Mouse (Mus musculus) stomach, postnatal 0 days (tissue): ENCODE data around the gene Bag6. TPM values are rescaled to one million over a fixed set of nuclear protein-coding genes. Genes with fewer than 3 reads are reported as not detected.

Source experiments
- ATAC-seq: fragments of 200-750 bp; cut with Nextera tagmentation; 2 replicates; pipeline ENCODE4 v1.8.0; 2017; ENCODE audit not compliant: low FRiP score, low TSS enrichment
- DNase-seq: peaks from one replicate; pipeline ENCODE4 v3.0.0-alpha.2; 2016; ENCODE audit warnings: low spot score
- H3K27ac ChIP-seq: fragments of 300-500 bp; sonication (generic); replicated peaks from 2 replicates; pipeline ENCODE4 v1.5.1; 2014; ENCODE audit warnings: mild to moderate bottlenecking, control low read depth
- H3K27me3 ChIP-seq: fragments of 300-500 bp; sonication (generic); 2 replicates; pipeline ENCODE4 v1.6.1; 2014; ENCODE audit warnings: low read length; ENCODE audit not compliant: control insufficient read depth, insufficient read depth
- H3K36me3 ChIP-seq: fragments of 300-500 bp; sonication (generic); 2 replicates; pipeline ENCODE4 v1.6.1; 2014; ENCODE audit warnings: low read length, mixed read lengths; ENCODE audit not compliant: control insufficient read depth, insufficient read depth
- H3K4me1 ChIP-seq: fragments of 300-500 bp; sonication (generic); replicated peaks from 2 replicates; pipeline ENCODE4 v1.6.1; 2014; ENCODE audit warnings: antibody characterized with exemption; ENCODE audit not compliant: control insufficient read depth, insufficient read depth
- H3K4me2 ChIP-seq: fragments of 300-500 bp; sonication (generic); replicated peaks from 2 replicates; pipeline ENCODE4 v1.6.1; 2014; ENCODE audit warnings: low read depth, mild to moderate bottlenecking, control low read depth, moderate library complexity
- H3K4me3 ChIP-seq: fragments of 300-500 bp; sonication (generic); 2 replicates; pipeline ENCODE4 v1.5.1; 2014; ENCODE audit warnings: low read depth, low read length, control low read depth
- H3K9ac ChIP-seq: fragments of 300-500 bp; sonication (generic); 2 replicates; pipeline ENCODE4 v1.6.1; 2014; ENCODE audit warnings: mild to moderate bottlenecking, low read length, control low read depth, mixed read lengths
- H3K9me3 ChIP-seq: fragments of 300-500 bp; sonication (generic); 2 replicates; pipeline ENCODE4 v1.6.1; 2016; ENCODE audit warnings: low read length; ENCODE audit not compliant: control insufficient read depth
- CTCF ChIP-seq: IDR thresholded peaks from 2 replicates; pipeline ENCODE4 v1.5.1; 2016; ENCODE audit warnings: antibody characterized with exemption, low read depth, mild to moderate bottlenecking, moderate library complexity
- EP300 ChIP-seq: optimal IDR thresholded peaks from 2 replicates; pipeline ENCODE3; 2016; ENCODE audit warnings: antibody characterized with exemption
- WGBS: fragments of 180-500 bp; shearing (Covaris S2); extraction: QIAGEN DNeasy Blood & Tissue Kit; methylation state at CpG from one replicate; pipeline ENCODE4 v1.1.7; 2014; 5-methylcytosine and 5-hydroxymethylcytosine counted together
- polyA plus RNA-seq: library from polyadenylated mRNA; unstranded; fragments of >200 nt; fragmentation: Nextera tagmentation; extraction: Ambion mirVana; gene quantifications from 2 replicates; pipeline ENCODE4 v1.2.1, GENCODE M21; 2015

Bag6 gene
- polyA plus RNA-seq, 1 experiment from 2014 or later: 28.1 TPM

- H3K4me2 ChIP-seq: no peak overlapping the region
- no peak for DNase-seq
- H3K9me3 ChIP-seq: no peaks in the 10 kb centered on the region
- WGBS: 56% methylated on average over 5 of the region's 5 CpGs
- no peak for ATAC-seq
- H3K27me3 ChIP-seq: no peaks in the 10 kb centered on the region
- no peak overlapping the region for H3K9ac ChIP-seq
- TF ChIP-seq EP300: no peak
- TF ChIP-seq CTCF: no peak
- H3K4me1 ChIP-seq: no peaks in the 10 kb centered on the region
- 0 out of 2 replicates have a peak overlapping the region, but pooled peaks have one; percentile 35 for H3K27ac ChIP-seq
- H3K4me3 ChIP-seq: no peak overlapping the region
- peaks cover 71% of the 10 kb centered on the region for H3K36me3 ChIP-seq
Observed at GRCm38 (mm10) chr17:35147922-35148639, 13.1 kb downstream of the Bag6 start.

- H3K27ac ChIP-seq: no peak overlapping the region
- no peak overlapping the region for H3K4me3 ChIP-seq
- WGBS: 94% methylated on average over 4 of the region's 4 CpGs
- H3K4me1 ChIP-seq: no peaks in the 10 kb centered on the region
- TF ChIP-seq EP300: no peak
- no peak for TF ChIP-seq CTCF
- no peaks in the 10 kb centered on the region for H3K27me3 ChIP-seq
- ATAC-seq (no peak), DNase-seq (no peak)
- H3K36me3 ChIP-seq: peaks cover 71% of the 10 kb centered on the region
- no peaks in the 10 kb centered on the region for H3K9me3 ChIP-seq
- H3K4me2 ChIP-seq: no peak overlapping the region
- no peak overlapping the region for H3K9ac ChIP-seq
Observed at GRCm38 (mm10) chr17:35152121-35152520, 17.1 kb downstream of the Bag6 start.

- no peaks in the 10 kb centered on the region for H3K27me3 ChIP-seq
- DNase-seq (no peak), ATAC-seq (no peak)
- no peak for TF ChIP-seq CTCF
- no peak for TF ChIP-seq EP300
- no peak overlapping the region for H3K9ac ChIP-seq
- WGBS: 87% methylated on average over 9 of the region's 9 CpGs
- H3K4me2 ChIP-seq: no peak overlapping the region
- no peak overlapping the region for H3K4me3 ChIP-seq
- H3K9me3 ChIP-seq: no peaks in the 10 kb centered on the region
- no peaks in the 10 kb centered on the region for H3K4me1 ChIP-seq
- peaks cover 74% of the 10 kb centered on the region for H3K36me3 ChIP-seq
- H3K27ac ChIP-seq: no peak overlapping the region
Observed at GRCm38 (mm10) chr17:35153077-35153476, 18.1 kb downstream of the Bag6 start.

- no peak for ATAC-seq
- H3K4me2 ChIP-seq: no peak overlapping the region
- no peak for TF ChIP-seq CTCF
- TF ChIP-seq EP300: no peak
- WGBS: 76% methylated on average over 4 of the region's 4 CpGs
- no peak overlapping the region for H3K27ac ChIP-seq
- H3K9me3 ChIP-seq: no peaks in the 10 kb centered on the region
- no peak overlapping the region for H3K9ac ChIP-seq
- H3K27me3 ChIP-seq: no peaks in the 10 kb centered on the region
- DNase-seq: no peak
- peaks cover 76% of the 10 kb centered on the region for H3K36me3 ChIP-seq
- H3K4me1 ChIP-seq: no peaks in the 10 kb centered on the region
- no peak overlapping the region for H3K4me3 ChIP-seq
Observed at GRCm38 (mm10) chr17:35153931-35154330, 19.0 kb downstream of the Bag6 start.

- Histone ChIP-seq H3K4me1 (no peaks in the 10 kb centered on the region), H3K4me2 (no peak overlapping the region), H3K36me3 (peaks cover 78% of the 10 kb centered on the region), H3K27ac (no peak overlapping the region), H3K27me3 (no peaks in the 10 kb centered on the region), H3K9me3 (no peaks in the 10 kb centered on the region), H3K9ac (no peak overlapping the region), H3K4me3 (no peak overlapping the region)
- no peak for TF ChIP-seq CTCF
- no peak for TF ChIP-seq EP300
- DNase-seq (no peak), ATAC-seq (no peak)
- 78% methylated on average over 7 of the region's 7 CpGs for WGBS
Observed at GRCm38 (mm10) chr17:35154616-35155015, 19.6 kb downstream of the Bag6 start.

- ATAC-seq: no peak
- H3K4me3 ChIP-seq: no peak overlapping the region
- peaks cover 79% of the 10 kb centered on the region for H3K36me3 ChIP-seq
- no peaks in the 10 kb centered on the region for H3K9me3 ChIP-seq
- no peak overlapping the region for H3K9ac ChIP-seq
- no peak overlapping the region for H3K4me2 ChIP-seq
- TF ChIP-seq CTCF (no peak), EP300 (no peak)
- no peak for DNase-seq
- H3K4me1 ChIP-seq: no peaks in the 10 kb centered on the region
- 81% methylated on average over 12 of the region's 12 CpGs for WGBS
- H3K27ac ChIP-seq: no peak overlapping the region
- no peaks in the 10 kb centered on the region for H3K27me3 ChIP-seq
Observed at GRCm38 (mm10) chr17:35155451-35155850, 20.5 kb downstream of the Bag6 start.
